Mouse (Mus musculus) heart, embryonic 14.5 days (tissue): Measurements from ENCODE around the gene Efhd2. TPM values are rescaled to one million over a fixed set of nuclear protein-coding genes. Genes with fewer than 3 reads are reported as not detected.

Source experiments
- ATAC-seq: fragments of 200-750 bp; cut with Nextera tagmentation; 2 replicates; pipeline ENCODE4 v1.8.0; 2017; ENCODE audit warnings: low read depth, moderate TSS enrichment; ENCODE audit not compliant: insufficient number of reproducible peaks, insufficient read depth, low FRiP score
- H3K27ac ChIP-seq, 2 experiments: fragments of 200-500 bp in 1 of 2; fragments of 300-500 bp in 1 of 2; sonication (generic) in 1 of 2; replicated peaks in 1 of 2; 2 replicates each; pipeline ENCODE4 v1.5.1; 2012 to 2014; ENCODE audit warnings: low read depth in 2 of 2, low read length in 2 of 2, control low read depth in 1 of 2, mild to moderate bottlenecking in 1 of 2, mixed read lengths in 1 of 2; ENCODE audit not compliant: control insufficient read depth in 1 of 2, insufficient read depth in 1 of 2
- H3K27me3 ChIP-seq: fragments of 300-500 bp; sonication (generic); 2 replicates; pipeline ENCODE4 v1.6.1; 2014; ENCODE audit warnings: mild to moderate bottlenecking, low read length, control low read depth; ENCODE audit not compliant: control insufficient read depth, insufficient read depth
- H3K36me3 ChIP-seq: fragments of 300-500 bp; sonication (generic); 2 replicates; pipeline ENCODE4 v1.6.1; 2014; ENCODE audit warnings: mild to moderate bottlenecking, control low read depth, low read length, mixed read lengths; ENCODE audit not compliant: control insufficient read depth, insufficient read depth
- H3K4me1 ChIP-seq, 2 experiments: fragments of 200-500 bp in 1 of 2; fragments of 300-500 bp in 1 of 2; sonication (generic) in 1 of 2; 2 replicates each; pipeline ENCODE4 v1.6.1; 2012 to 2014; ENCODE audit warnings: low read length in 2 of 2, control low read depth in 1 of 2, mixed read lengths in 1 of 2; ENCODE audit not compliant: control insufficient read depth in 2 of 2, insufficient read depth in 2 of 2
- H3K4me2 ChIP-seq: fragments of 300-500 bp; sonication (generic); 2 replicates; pipeline ENCODE4 v1.6.1; 2014; ENCODE audit warnings: mild to moderate bottlenecking, low read length
- H3K4me3 ChIP-seq, 2 experiments: fragments of 200-500 bp in 1 of 2; fragments of 300-500 bp in 1 of 2; sonication (generic) in 1 of 2; 2 replicates each; pipeline ENCODE4 v1.5.1; 2012 to 2014; ENCODE audit warnings: low read length in 2 of 2, mild to moderate bottlenecking in 2 of 2, control low read depth in 1 of 2, low read depth in 1 of 2, moderate library complexity in 1 of 2; ENCODE audit not compliant: control insufficient read depth in 1 of 2, insufficient read depth in 1 of 2
- H3K9ac ChIP-seq: fragments of 300-500 bp; sonication (generic); 2 replicates; pipeline ENCODE4 v1.6.1; 2014; ENCODE audit warnings: mild to moderate bottlenecking, low read length
- H3K9me3 ChIP-seq: fragments of 300-500 bp; sonication (generic); 2 replicates; pipeline ENCODE4 v1.6.1; 2016; ENCODE audit warnings: low read length, control low read depth; ENCODE audit not compliant: control insufficient read depth
- WGBS: fragments of 180-500 bp; shearing (Covaris S2); extraction: QIAGEN DNeasy Blood & Tissue Kit; methylation state at CpG from one replicate; pipeline ENCODE4 v1.1.7; 2014; 5-methylcytosine and 5-hydroxymethylcytosine counted together
- polyA plus RNA-seq: library from polyadenylated mRNA; unstranded; fragments of >200 nt; fragmentation: Nextera tagmentation; extraction: Ambion mirVana; gene quantifications from 2 replicates; pipeline ENCODE4 v1.2.1, GENCODE M21; 2014

Efhd2 gene
- polyA plus RNA-seq, 1 experiment from 2014 or later: 43.6 TPM

GRCm38 (mm10) chr4:141865006-141865405 is 9.7 kb downstream of the Efhd2 start:
- no peak for ATAC-seq
- Histone ChIP-seq H3K27ac (no peak overlapping the region), H3K27me3 (no peaks in the 10 kb centered on the region), H3K9ac (no peak overlapping the region), H3K4me1 (peaks cover 48 to 53% of the 10 kb centered on the region in 2 experiments), H3K4me3 (no peak overlapping the region), H3K36me3 (peaks cover 41% of the 10 kb centered on the region), H3K9me3 (no peaks in the 10 kb centered on the region), H3K4me2 (no peak overlapping the region)
- WGBS: 95% methylated on average over 5 of the region's 5 CpGs

GRCm38 (mm10) chr4:141864506-141864905 is 10.2 kb downstream of the Efhd2 start:
- peaks cover 43 to 48% of the 10 kb centered on the region in 2 experiments for H3K4me1 ChIP-seq
- no peaks in the 10 kb centered on the region for H3K9me3 ChIP-seq
- 91% methylated on average over 8 of the region's 8 CpGs for WGBS
- H3K36me3 ChIP-seq: peaks cover 45% of the 10 kb centered on the region
- no peak for ATAC-seq
- no peak overlapping the region for H3K4me3 ChIP-seq
- no peak overlapping the region for H3K4me2 ChIP-seq
- H3K27me3 ChIP-seq: no peaks in the 10 kb centered on the region
- H3K27ac ChIP-seq: no peak overlapping the region
- H3K9ac ChIP-seq: no peak overlapping the region

GRCm38 (mm10) chr4:141863726-141864280 is 10.9 kb downstream of the Efhd2 start:
- Histone ChIP-seq H3K9me3 (no peaks in the 10 kb centered on the region), H3K27ac (peak overlapping the region; percentile 15 to 61), H3K4me1 (peaks cover 43 to 46% of the 10 kb centered on the region in 2 experiments), H3K36me3 (peaks cover 46% of the 10 kb centered on the region), H3K4me3 (no peak overlapping the region), H3K27me3 (no peaks in the 10 kb centered on the region), H3K4me2 (no peak overlapping the region), H3K9ac (peak overlapping the region; percentile 6; the same call in 1 of the 2 replicates)
- no peak for ATAC-seq
- 76% methylated on average over 7 of the region's 7 CpGs for WGBS

- ATAC-seq: no peak
- no peaks in the 10 kb centered on the region for H3K9me3 ChIP-seq
- H3K9ac ChIP-seq: peak overlapping the region; percentile 4
- no peak overlapping the region for H3K4me2 ChIP-seq
- peaks cover 52% of the 10 kb centered on the region for H3K36me3 ChIP-seq
- no peak overlapping the region for H3K4me3 ChIP-seq
- 33% methylated on average over 5 of the region's 5 CpGs for WGBS
- peak overlapping the region; percentile 15 to 61; a peak in 2 of 4 replicates for H3K27ac ChIP-seq
- no peaks in the 10 kb centered on the region for H3K27me3 ChIP-seq
- peaks cover 37 to 39% of the 10 kb centered on the region in 2 experiments for H3K4me1 ChIP-seq
Observed at GRCm38 (mm10) chr4:141862867-141863266, 11.9 kb downstream of the Efhd2 start.

GRCm38 (mm10) chr4:141861591-141862295 is 13.0 kb downstream of the Efhd2 start:
- Histone ChIP-seq H3K9ac (no peak overlapping the region), H3K27ac (no peak overlapping the region), H3K4me2 (no peak overlapping the region), H3K9me3 (no peaks in the 10 kb centered on the region), H3K27me3 (no peaks in the 10 kb centered on the region), H3K4me3 (no peak overlapping the region), H3K4me1 (peaks cover 25 to 28% of the 10 kb centered on the region in 2 experiments), H3K36me3 (peaks cover 52% of the 10 kb centered on the region)
- no peak for ATAC-seq
- 90% methylated on average over 17 of the region's 17 CpGs for WGBS

- Histone ChIP-seq H3K4me1 (peaks cover 13 to 15% of the 10 kb centered on the region in 2 experiments), H3K27me3 (no peaks in the 10 kb centered on the region), H3K9me3 (no peaks in the 10 kb centered on the region), H3K4me3 (no peak overlapping the region), H3K27ac (no peak overlapping the region), H3K36me3 (peaks cover 50% of the 10 kb centered on the region), H3K9ac (no peak overlapping the region), H3K4me2 (no peak overlapping the region)
- 77% methylated on average over 19 of the region's 19 CpGs for WGBS
- no peak for ATAC-seq
Observed at GRCm38 (mm10) chr4:141860246-141860841, 14.4 kb downstream of the Efhd2 start.

GRCm38 (mm10) chr4:141859351-141859750 is 15.4 kb downstream of the Efhd2 start:
- Histone ChIP-seq H3K36me3 (peaks cover 43% of the 10 kb centered on the region), H3K27ac (no peak overlapping the region), H3K4me1 (peaks cover 13 to 15% of the 10 kb centered on the region in 2 experiments), H3K9ac (no peak overlapping the region), H3K9me3 (no peaks in the 10 kb centered on the region), H3K27me3 (no peaks in the 10 kb centered on the region), H3K4me3 (no peak overlapping the region), H3K4me2 (no peak overlapping the region)
- ATAC-seq: no peak
- 97% methylated on average over 14 of the region's 14 CpGs for WGBS
